Mouse (Mus musculus) olfactory bulb, adult 2 months (tissue): Measurements from ENCODE around the gene Palm.

ENCODE experiments used
- CTCF ChIP-seq: fragments of 200-500 bp; IDR thresholded peaks from 2 replicates; pipeline ENCODE4 v1.5.1; 2012; ENCODE audit warnings: low read depth, mild to moderate bottlenecking, low read length, moderate library complexity; ENCODE audit not compliant: insufficient read depth
- POLR2A ChIP-seq: fragments of 200-500 bp; IDR thresholded peaks from 2 replicates; pipeline ENCODE4 v1.6.1; 2012; ENCODE audit warnings: mild to moderate bottlenecking, low read depth, low read length, moderate library complexity; ENCODE audit not compliant: insufficient read depth

GRCm38 (mm10) chr10:79792339-79793040 lies 882 bp upstream of the Palm start:
- TF ChIP-seq CTCF (no peak), POLR2A (no peak)
